Mouse (Mus musculus) T-helper 17 cell (primary cell): ENCODE measurements around the gene Gm3629.
"Not testable (repeated sequence)": the region's sequence is repeated elsewhere in the genome, so short reads cannot be mapped to it uniquely, and the experiment has no call there.

Experiments
- in situ Hi-C, 2 experiments: fragments of 300-600 bp; cut with MboI, MseI; formaldehyde crosslinking; loops; 1 replicate in 1 of 2; 2 replicates in 1 of 2; pipeline ENCODE4 v1.15.1; 2025; ENCODE audit warnings: high pct_unique_total_duplicates in 2 of 2

The Gm3629 gene

GRCm38 (mm10) chr14:6590513-6590912 is at the start of gene Gm3629:
Gm3629 (minus strand) TSS chr14:6590613.
- in situ Hi-C loops: not testable (repeated sequence)

GRCm38 (mm10) chr14:6622318-6622717 is 31.9 kb upstream of the Gm3629 start, which contains the start of gene Gm3460:
Gm3460 (minus strand) TSS chr14:6622418.
- in situ Hi-C loops: loop anchor here (25.0 kb wide), 2 partner anchors 335 to 690 kb away; partner anchors contain the start of genes Gm3411 (in 1 of the 2) and Gm3739 (in 1 of the 2)

- in situ Hi-C loops: loop anchor here (5.0 to 25.0 kb wide), 6 partner anchors 319 to 1962 kb away; partner anchors contain the start of genes Gm3739 (in 2 of the 2) and Gm3411 (in 1 of the 2)
These were observed 16.0 kb upstream of the Gm3629 start for GRCm38 (mm10) chr14:6606436-6606835.

- in situ Hi-C loops: loop anchor here (5.0 to 25.0 kb wide), 6 partner anchors 318 to 1960 kb away; partner anchors contain the start of genes Gm3739 (in 2 of the 2) and Gm3411 (in 1 of the 2)
These were observed 14.6 kb upstream of the Gm3629 start for GRCm38 (mm10) chr14:6605004-6605403.

- in situ Hi-C loops: loop anchor here (10.0 to 25.0 kb wide), 3 partner anchors 317 to 1960 kb away; partner anchors contain the start of genes Gm3411 (in 1 of the 2) and Gm3739 (in 1 of the 2)
These were observed 14.1 kb upstream of the Gm3629 start for GRCm38 (mm10) chr14:6604551-6604950.

- in situ Hi-C loops: loop anchor here in 1 of 2 experiments (5.0 kb wide), 1 partner anchor 1760 kb away; the partner anchor contains the start of gene Gm9602
These were observed 53.2 kb downstream of the Gm3629 start, which contains the start of gene Gm8356 for GRCm38 (mm10) chr14:6537190-6537589. Gm8356 (minus strand) TSS chr14:6537290.
